Mouse (Mus musculus) bone marrow macrophage, adult 2 months (primary cell): ENCODE measurements around the gene Flt3. TPM values are rescaled to one million over a fixed set of nuclear protein-coding genes. Genes with fewer than 3 reads are reported as not detected.
A peak's percentile ranks its signal among the peaks of the same experiment; 100 is the strongest.

ENCODE experiments used
- H3K27ac ChIP-seq: 2 replicates; pipeline ENCODE4 v1.5.1; 2012; ENCODE audit warnings: low read depth, low read length; ENCODE audit not compliant: insufficient read depth
- H3K4me1 ChIP-seq: 2 replicates; pipeline ENCODE4 v1.6.1; 2012; ENCODE audit warnings: low read length; ENCODE audit not compliant: control insufficient read depth, insufficient read depth
- H3K4me3 ChIP-seq: 2 replicates; pipeline ENCODE4 v1.5.1; 2012; ENCODE audit warnings: mild to moderate bottlenecking, low read length, moderate library complexity; ENCODE audit not compliant: insufficient read depth
- CTCF ChIP-seq: IDR thresholded peaks from 2 replicates; pipeline ENCODE4 v1.5.1; 2012; ENCODE audit warnings: low read depth, mild to moderate bottlenecking, low read length, moderate library complexity
- POLR2A ChIP-seq: IDR thresholded peaks from 2 replicates; pipeline ENCODE4 v1.6.1; 2012; ENCODE audit warnings: mild to moderate bottlenecking, low read depth, low read length, borderline replicate concordance
- polyA plus RNA-seq: library from polyadenylated mRNA; stranded (reverse); fragments of >200 nt; gene quantifications from 2 replicates; pipeline ENCODE4 v1.2.4, GENCODE M21; 2012; ENCODE audit not compliant: missing spikeins, insufficient read depth, insufficient read length

The Flt3 gene
- polyA plus RNA-seq, 1 experiment, result not detected

DNA sequence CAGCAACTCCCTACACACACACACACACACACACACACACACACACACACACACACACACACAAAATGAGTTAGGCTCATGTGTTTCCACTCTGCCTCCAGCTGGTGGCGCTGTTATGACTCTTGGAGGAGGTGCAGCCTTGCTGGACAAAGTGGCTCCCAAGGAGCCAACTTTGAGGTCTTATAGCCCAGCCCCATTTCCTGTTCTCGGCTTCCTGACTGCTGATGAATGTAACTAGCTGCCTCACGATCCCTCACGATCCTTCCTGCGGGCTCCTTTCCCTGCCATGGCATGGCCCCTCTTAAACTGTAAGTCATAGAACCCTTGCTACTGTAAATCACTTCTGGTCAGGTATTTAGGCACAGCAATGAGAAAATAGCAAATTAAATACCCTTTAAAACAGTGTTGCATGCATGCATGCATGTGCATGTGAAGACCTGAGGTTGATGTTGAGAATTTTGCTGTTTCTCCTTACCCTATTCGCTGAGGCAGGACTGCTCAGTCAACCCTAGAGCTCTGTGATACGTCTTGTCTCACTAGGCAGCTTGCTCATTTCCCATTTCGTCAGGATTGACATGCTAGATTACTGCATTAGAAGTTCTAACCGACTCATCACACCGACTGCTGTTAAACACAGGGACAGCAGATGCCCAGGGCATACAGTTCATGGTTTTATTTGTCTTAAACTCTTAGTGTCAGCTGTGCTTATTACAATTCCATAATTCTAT is 18.3 kb upstream of the Flt3 start:
- H3K27ac ChIP-seq, result peak overlapping the region; percentile 4; the same call in 1 of the 2 replicates
- TF ChIP-seq CTCF (peak; percentile 85), POLR2A (no peak)
- H3K4me3 ChIP-seq, result peak overlapping the region; percentile 35
- peaks cover 3% of the 10 kb centered on the region; the same call in 1 of the 2 replicates for H3K4me1 ChIP-seq

GRCm38 (mm10) chr5:147417986-147418385 is 17.7 kb upstream of the Flt3 start:
- Histone ChIP-seq H3K4me1 (peaks cover 3% of the 10 kb centered on the region; the same call in 1 of the 2 replicates), H3K27ac (no peak overlapping the region), H3K4me3 (no peak overlapping the region; the same call in 1 of the 2 replicates)
- TF ChIP-seq POLR2A (no peak), CTCF (no peak)

GRCm38 (mm10) chr5:147410585-147410984 is 10.3 kb upstream of the Flt3 start:
- no peak overlapping the region for H3K4me3 ChIP-seq
- TF ChIP-seq CTCF (no peak), POLR2A (no peak)
- H3K27ac ChIP-seq, result no peak overlapping the region
- H3K4me1 ChIP-seq, result no peaks in the 10 kb centered on the region

- Histone ChIP-seq H3K4me1 (no peaks in the 10 kb centered on the region), H3K4me3 (no peak overlapping the region), H3K27ac (no peak overlapping the region)
Observed at GRCm38 (mm10) chr5:147408731-147409130, 8.4 kb upstream of the Flt3 start.

GRCm38 (mm10) chr5:147406135-147406534 is 5.8 kb upstream of the Flt3 start:
- Histone ChIP-seq H3K27ac (no peak overlapping the region), H3K4me3 (no peak overlapping the region), H3K4me1 (no peaks in the 10 kb centered on the region)
- TF ChIP-seq POLR2A, result no peak
- no peak for TF ChIP-seq CTCF

More at GRCm38 (mm10) chr5:147408731-147409130, 8.4 kb upstream of the Flt3 start:
- TF ChIP-seq CTCF, result no peak
- no peak for TF ChIP-seq POLR2A

- Histone ChIP-seq H3K27ac (no peak overlapping the region), H3K4me1 (0 out of 2 replicates have a peak, but pooled peaks cover 2% of the 10 kb centered on the region), H3K4me3 (no peak overlapping the region)
- no peak for TF ChIP-seq POLR2A
- TF ChIP-seq CTCF, result no peak
Observed at GRCm38 (mm10) chr5:147402505-147402904, 2.2 kb upstream of the Flt3 start.

DNA sequence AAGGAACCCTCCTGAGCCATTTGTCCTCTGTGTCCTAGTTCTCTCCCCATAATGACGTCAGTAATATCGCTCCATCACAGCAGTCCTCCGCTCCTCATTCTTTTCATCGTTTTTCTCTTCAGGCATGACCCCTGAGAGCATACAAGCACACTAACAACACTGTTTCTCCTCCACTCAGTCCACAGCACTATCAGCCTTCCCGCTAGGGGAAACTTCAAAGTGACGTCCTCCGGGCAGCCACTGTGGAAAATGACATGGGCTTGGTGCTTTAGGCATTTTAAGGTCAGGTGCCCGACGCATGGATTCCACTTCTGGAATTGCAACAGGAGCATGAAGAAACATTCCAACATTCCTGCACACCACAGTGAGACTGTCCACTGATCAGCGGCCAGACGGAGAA is 735 bp upstream of the Flt3 start:
- no peak overlapping the region for H3K27ac ChIP-seq
- 0 out of 2 replicates have a peak, but pooled peaks cover 2% of the 10 kb centered on the region for H3K4me1 ChIP-seq
- no peak overlapping the region for H3K4me3 ChIP-seq
- no peak for TF ChIP-seq POLR2A
- no peak for TF ChIP-seq CTCF

DNA sequence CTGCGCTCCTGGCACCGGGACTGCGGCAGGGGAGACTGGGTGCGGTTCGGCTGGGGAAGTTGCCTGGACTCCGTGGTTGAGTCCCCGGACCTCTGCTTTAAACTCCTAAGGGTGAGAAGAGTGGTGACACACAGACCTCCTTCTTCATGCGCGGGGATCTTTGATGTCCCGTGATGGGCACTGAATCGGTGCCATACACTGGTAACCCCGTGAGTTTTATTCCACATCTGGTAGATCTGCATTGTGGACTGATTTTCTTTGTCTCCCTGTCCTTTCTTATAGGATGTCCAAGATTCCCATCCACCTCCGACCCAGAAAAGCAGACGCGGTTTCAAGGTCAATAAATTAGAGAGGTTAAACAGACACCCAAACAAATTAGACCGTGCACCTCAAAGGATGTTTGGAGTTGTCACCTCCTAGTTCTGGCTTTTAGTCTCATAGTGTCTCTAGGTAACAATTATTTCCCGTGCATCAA is 253 bp upstream of the Flt3 start:
- Histone ChIP-seq H3K4me3 (peak overlapping the region; percentile 35), H3K4me1 (0 out of 2 replicates have a peak, but pooled peaks cover 2% of the 10 kb centered on the region), H3K27ac (no peak overlapping the region)
- TF ChIP-seq POLR2A (no peak), CTCF (no peak)

- peaks cover 13% of the 10 kb centered on the region for H3K4me1 ChIP-seq
- no peak overlapping the region for H3K27ac ChIP-seq
- TF ChIP-seq POLR2A, result no peak
- no peak overlapping the region for H3K4me3 ChIP-seq
Observed at GRCm38 (mm10) chr5:147395050-147395449, 5.2 kb downstream of the Flt3 start.

- TF ChIP-seq POLR2A (no peak), CTCF (no peak)
- H3K27ac ChIP-seq, result peak overlapping the region; percentile 34
- H3K4me1 ChIP-seq, result peaks cover 27% of the 10 kb centered on the region
- peak overlapping the region; percentile 39 for H3K4me3 ChIP-seq
Observed at GRCm38 (mm10) chr5:147392667-147393213, 7.5 kb downstream of the Flt3 start.
